Mouse (Mus musculus): ENCODE results near the gene Mpp3.

- TF ChIP-seq CTCF (IDR thresholded peaks at IDR 0.05; ENCODE audit: extremely low read depth, insufficient read depth, low read length) (no peak), POLR2A (IDR thresholded peaks at IDR 0.05; ENCODE audit: extremely low read depth, insufficient read depth, low read length) (no peak)
These were observed 47.6 kb downstream of the Mpp3 start for GRCm38 (mm10) chr11:101980603-101981157.

Data from cortical plate, adult 2 months (tissue).